Mouse (Mus musculus) CH12.LX (cell line): ENCODE measurements around the gene Chodl. TPM values are rescaled to one million over a fixed set of nuclear protein-coding genes. Genes with fewer than 3 reads are reported as not detected.
A peak's percentile ranks its signal among the peaks of the same experiment; 100 is the strongest.

Experiments
- DNase-seq: peaks from one replicate; pipeline ENCODE4 v3.0.0-alpha.2; 2013; ENCODE audit errors: extremely low read depth
- H3K27ac ChIP-seq: 2 replicates; pipeline ENCODE4 v1.5.1; 2012; ENCODE audit warnings: low read depth, mild to moderate bottlenecking, control low read depth, moderate library complexity; ENCODE audit not compliant: insufficient read depth
- H3K27me3 ChIP-seq: replicated peaks from 2 replicates; pipeline ENCODE3; 2012; ENCODE audit warnings: inconsistent platforms
- H3K36me3 ChIP-seq, 2 experiments: replicated peaks in 1 of 2; 2 replicates each; pipeline versions ENCODE3 to v1.6.1; 2012; ENCODE audit warnings: inconsistent platforms in 1 of 2, low read length in 1 of 2, mild to moderate bottlenecking in 1 of 2, mixed read lengths in 1 of 2, moderate library complexity in 1 of 2; ENCODE audit not compliant: control insufficient read depth in 1 of 2, insufficient read depth in 1 of 2
- H3K4me1 ChIP-seq, 2 experiments: 2 replicates each; pipeline ENCODE4 v1.6.1; 2012; ENCODE audit warnings: inconsistent platforms in 1 of 2, moderate library complexity in 1 of 2; ENCODE audit not compliant: insufficient read depth in 2 of 2, control insufficient read depth in 1 of 2
- H3K4me2 ChIP-seq: 2 replicates; pipeline ENCODE4 v1.6.1; 2012; ENCODE audit warnings: low read depth, mild to moderate bottlenecking, control low read depth; ENCODE audit not compliant: poor library complexity, insufficient read depth, severe bottlenecking
- H3K4me3 ChIP-seq, 3 experiments: fragments of 150-350 bp in 1 of 3; sonication (generic) in 1 of 3; replicated peaks in 1 of 3; 2 replicates each; pipeline versions ENCODE3 to v1.5.1; 2011 to 2012; ENCODE audit warnings: low read depth in 2 of 3, low read length in 2 of 3, mild to moderate bottlenecking in 2 of 3, moderate library complexity in 2 of 3, control low read depth in 1 of 3, improper control_type of control experiment in 1 of 3, inconsistent platforms in 1 of 3, mixed read lengths in 1 of 3; ENCODE audit not compliant: poor library complexity in 1 of 3
- H3K79me2 ChIP-seq: replicated peaks from 2 replicates; pipeline ENCODE4 v1.6.1; 2012; ENCODE audit warnings: mild to moderate bottlenecking, moderate library complexity; ENCODE audit not compliant: control insufficient read depth, poor library complexity, insufficient read depth, severe bottlenecking; ENCODE audit errors: extremely low read depth
- H3K9ac ChIP-seq: 2 replicates; pipeline ENCODE4 v1.6.1; 2012; ENCODE audit warnings: low read depth, mild to moderate bottlenecking, control low read depth, moderate library complexity; ENCODE audit not compliant: insufficient read depth
- H3K9me3 ChIP-seq: replicated peaks from 2 replicates; pipeline ENCODE3; 2012; ENCODE audit warnings: low read length, inconsistent platforms, mixed read lengths
- CHD1 ChIP-seq: IDR thresholded peaks from 2 replicates; pipeline ENCODE4 v1.6.1; 2012; ENCODE audit warnings: low read depth, low read length, improper control_type of control experiment, inconsistent platforms
- CTCF ChIP-seq, 2 experiments: IDR thresholded peaks in 1 of 2; conservative IDR thresholded peaks in 1 of 2; 2 replicates each; pipeline ENCODE4 v1.5.1; 2011 to 2012; ENCODE audit warnings: low read depth in 2 of 2, low read length in 2 of 2, improper control_type of control experiment in 1 of 2, inconsistent platforms in 1 of 2, mild to moderate bottlenecking in 1 of 2, moderate library complexity in 1 of 2
- ELF1 ChIP-seq: IDR thresholded peaks from 2 replicates; pipeline ENCODE4 v1.6.1; 2014; ENCODE audit warnings: low read depth, mild to moderate bottlenecking, inconsistent platforms, low read length, improper control_type of control experiment
- EP300 ChIP-seq: IDR thresholded peaks from 2 replicates; pipeline ENCODE4 v1.6.1; 2011; ENCODE audit warnings: low read length, improper control_type of control experiment
- ETS1 ChIP-seq: conservative IDR thresholded peaks from 2 replicates; pipeline ENCODE4 v1.6.1; 2012; ENCODE audit warnings: low read depth, mild to moderate bottlenecking, inconsistent platforms, low read length, improper control_type of control experiment, moderate library complexity
- HCFC1 ChIP-seq: IDR thresholded peaks from 2 replicates; pipeline ENCODE4 v1.6.1; 2012; ENCODE audit warnings: low read depth, mild to moderate bottlenecking, inconsistent platforms, low read length, improper control_type of control experiment
- IRF4 ChIP-seq: IDR thresholded peaks from 2 replicates; pipeline ENCODE4 v1.6.1; 2014; ENCODE audit warnings: low read depth, mild to moderate bottlenecking, inconsistent platforms, low read length, improper control_type of control experiment
- JUN ChIP-seq: IDR thresholded peaks from 2 replicates; pipeline ENCODE4 v1.6.1; 2011; ENCODE audit warnings: low read depth, mild to moderate bottlenecking, low read length, improper control_type of control experiment, moderate library complexity; ENCODE audit not compliant: insufficient read depth
- JUND ChIP-seq: conservative IDR thresholded peaks from 2 replicates; pipeline ENCODE4 v1.6.1; 2011; ENCODE audit warnings: low read depth, low read length, improper control_type of control experiment
- MAFK ChIP-seq: IDR thresholded peaks from 2 replicates; pipeline ENCODE4 v1.6.1; 2011; ENCODE audit warnings: low read length, improper control_type of control experiment; ENCODE audit not compliant: insufficient replicate concordance
- MAZ ChIP-seq: IDR thresholded peaks from 2 replicates; pipeline ENCODE4 v1.6.1; 2012; ENCODE audit warnings: low read depth, mild to moderate bottlenecking, inconsistent platforms, low read length, improper control_type of control experiment, moderate library complexity
- MEF2A ChIP-seq: IDR thresholded peaks from 2 replicates; pipeline ENCODE4 v1.6.1; 2014; ENCODE audit warnings: low read depth, mild to moderate bottlenecking, inconsistent platforms, low read length, improper control_type of control experiment, borderline replicate concordance
- MYC ChIP-seq: IDR thresholded peaks from 2 replicates; pipeline ENCODE4 v1.6.1; 2011; ENCODE audit warnings: low read depth, mild to moderate bottlenecking, improper control_type of control experiment, low read length
- NELFE ChIP-seq: IDR thresholded peaks from 2 replicates; pipeline ENCODE4 v1.6.1; 2011; ENCODE audit warnings: low read depth, low read length, improper control_type of control experiment
- NRF1 ChIP-seq: IDR thresholded peaks from 2 replicates; pipeline ENCODE4 v1.6.1; 2014; ENCODE audit warnings: low read depth, mild to moderate bottlenecking, inconsistent platforms, low read length, improper control_type of control experiment, moderate library complexity
- PAX5 ChIP-seq: IDR thresholded peaks from 2 replicates; pipeline ENCODE4 v1.6.1; 2012; ENCODE audit warnings: low read length, inconsistent platforms, mixed read lengths
- RAD21 ChIP-seq: IDR thresholded peaks from 2 replicates; pipeline ENCODE4 v1.6.1; 2011; ENCODE audit warnings: low read depth, mild to moderate bottlenecking, low read length, improper control_type of control experiment, moderate library complexity
- TBP ChIP-seq: conservative IDR thresholded peaks from 2 replicates; pipeline ENCODE4 v1.6.1; 2011; ENCODE audit warnings: low read depth, low read length, improper control_type of control experiment
- USF2 ChIP-seq: conservative IDR thresholded peaks from 2 replicates; pipeline ENCODE4 v1.6.1; 2011; ENCODE audit warnings: low read depth, low read length, improper control_type of control experiment
- ZMIZ1 ChIP-seq: IDR thresholded peaks from 2 replicates; pipeline ENCODE4 v1.6.1; 2012; ENCODE audit warnings: low read depth, mild to moderate bottlenecking, inconsistent platforms, low read length, improper control_type of control experiment
- dilution Hi-C: fragments of 300-500 bp; cut with MboI; formaldehyde crosslinking; loops from 2 replicates; pipeline ENCODE4 v1.14.3; 2020; ENCODE audit warnings: low sequenced_read_pairs; ENCODE audit not compliant: extremely low pct_unique_long_range_greater_than_20kb, extremely low pct_ligation_motif_present
- in situ Hi-C: fragments of 300-500 bp; cut with MboI; formaldehyde crosslinking; loops from 3 replicates; pipeline ENCODE4 v1.14.3; 2019; ENCODE audit warnings: low sequenced_read_pairs, low pct_ligation_motif_present, low pct_unique_long_range_greater_than_20kb, mixed read lengths
- polyA plus RNA-seq: library from polyadenylated mRNA; unstranded; fragments of >175 nt; gene quantifications from 2 replicates; pipeline ENCODE4 v1.2.1, GENCODE M21; 2012; ENCODE audit warnings: low read depth; ENCODE audit not compliant: insufficient read length
- total RNA-seq, 2 experiments: library from RNA; depleted of rRNA; stranded (reverse); fragments of 300-350 nt in 1 of 2; fragments of >200 nt in 1 of 2; gene quantifications; 2 replicates each; pipeline ENCODE4 v1.2.3; 2012 to 2014

Gene Chodl
- total and polyA plus RNA-seq, 3 experiments = not detected

DNA sequence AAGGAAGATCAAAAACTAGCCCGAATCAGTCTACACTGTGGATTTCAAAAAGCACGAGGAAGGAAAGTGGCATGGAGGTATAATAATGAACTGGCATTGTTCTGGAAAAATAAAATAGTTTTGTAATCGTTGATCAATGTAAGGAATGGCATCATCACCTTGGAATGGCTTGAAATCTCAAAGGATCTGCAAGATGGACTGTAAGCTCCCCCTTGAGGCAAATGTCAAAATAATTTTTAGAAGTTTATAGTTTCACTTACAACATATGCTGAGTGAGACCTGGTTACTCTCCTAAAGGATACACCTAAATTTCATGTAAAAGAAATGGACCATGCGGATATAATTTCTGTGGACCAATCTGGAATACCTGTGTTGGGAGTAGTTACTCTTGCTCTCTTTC is 19.6 kb downstream of the Chodl start:
- Histone ChIP-seq H3K79me2 (no peaks in the 10 kb centered on the region), H3K27me3 (no peaks in the 10 kb centered on the region), H3K9me3 (peaks cover 22% of the 10 kb centered on the region), H3K4me1 (no peaks in the 10 kb centered on the region), H3K4me2 (no peak overlapping the region), H3K9ac (no peak overlapping the region), H3K27ac (no peak overlapping the region), H3K36me3 (no peaks in the 10 kb centered on the region), H3K4me3 (no peak overlapping the region)
- no peak for TF ChIP-seq EP300
- peak; percentile 34 for TF ChIP-seq RAD21
- TF ChIP-seq NRF1 = no peak
- TF ChIP-seq CTCF (conservative IDR thresholded peaks at IDR 0.05 in 1 of 2, IDR thresholded peaks at IDR 0.05 in 1 of 2; ENCODE audit: low read depth in 2 of 2, low read length in 2 of 2) = peak in 1 of 2 experiments; percentile 33; a peak in 2 of 4 replicates
- in situ Hi-C loops (no loop called here), dilution Hi-C loops (no loop called here)
- DNase-seq = no peak

- TF ChIP-seq HCFC1 = no peak
- no peak for TF ChIP-seq MYC
- TF ChIP-seq CHD1 = no peak
- no peak for TF ChIP-seq ELF1
- no peak for TF ChIP-seq JUN
- TF ChIP-seq NELFE = no peak
- TF ChIP-seq IRF4 = no peak
- TF ChIP-seq MEF2A = no peak
- no peak for TF ChIP-seq MAFK
- no peak for TF ChIP-seq ZMIZ1
- no peak for TF ChIP-seq CTCF (conservative IDR thresholded peaks at IDR 0.05 in 1 of 2, IDR thresholded peaks at IDR 0.05 in 1 of 2; ENCODE audit: low read depth in 2 of 2, low read length in 2 of 2)
- TF ChIP-seq RAD21 = no peak
- TF ChIP-seq USF2 = no peak
- no peak for TF ChIP-seq ETS1
- TF ChIP-seq JUND = no peak
- TF ChIP-seq PAX5 = no peak
- TF ChIP-seq TBP = no peak
- TF ChIP-seq MAZ = no peak
- Histone ChIP-seq H3K79me2 (no peaks in the 10 kb centered on the region), H3K9me3 (peaks cover 23% of the 10 kb centered on the region), H3K4me3 (no peak overlapping the region), H3K4me1 (no peaks in the 10 kb centered on the region), H3K4me2 (no peak overlapping the region), H3K36me3 (no peaks in the 10 kb centered on the region), H3K27me3 (no peaks in the 10 kb centered on the region), H3K27ac (no peak overlapping the region), H3K9ac (no peak overlapping the region)
- dilution Hi-C loops (no loop called here), in situ Hi-C loops (no loop called here)
- no peak for DNase-seq
Observed at GRCm38 (mm10) chr16:78957434-78957833, 26.7 kb downstream of the Chodl start.
